ENCODE assay signal across 28 mouse cellular contexts in genomic region chr9:56086524-56086923, GRCm38 (mm10).
"Had no signal": no experiment of that assay in that cellular context is flagged by ENCODE, and none has a peak within 500 bp of the region (broad histone marks: within the 10 kb centered on the region; RNA-seq: fewer than 3 reads in every experiment).

No protein-coding gene starts in this region.

- ATAC-seq: forebrain, embryonic 14.5 days; forebrain, embryonic 15.5 days; forebrain, embryonic 16.5 days; forebrain, postnatal 0 days had no signal

- H3K9ac ChIP-seq: embryonic facial prominence, embryonic 12.5 days; embryonic facial prominence, embryonic 13.5 days; embryonic facial prominence, embryonic 15.5 days; forebrain, embryonic 12.5 days; forebrain, embryonic 15.5 days; forebrain, postnatal 0 days had no signal

- H3K36me3 ChIP-seq: embryonic facial prominence, embryonic 12.5 days; embryonic facial prominence, embryonic 13.5 days; embryonic facial prominence, embryonic 15.5 days; forebrain, embryonic 15.5 days; heart, embryonic 10.5 days had no signal

- H3K9me3 ChIP-seq: embryonic facial prominence, embryonic 12.5 days; embryonic facial prominence, embryonic 13.5 days; embryonic facial prominence, embryonic 15.5 days; forebrain, embryonic 10.5 days; forebrain, embryonic 12.5 days; forebrain, embryonic 15.5 days; heart, embryonic 10.5 days had no signal

- H3K27ac ChIP-seq: embryonic facial prominence, embryonic 12.5 days; embryonic facial prominence, embryonic 13.5 days; embryonic facial prominence, embryonic 15.5 days; forebrain, embryonic 10.5 days; forebrain, embryonic 12.5 days; forebrain, embryonic 15.5 days; gastrocnemius, adult 2 months; heart, adult 2 months; heart, embryonic 10.5 days had no signal

- H3K27me3 ChIP-seq: embryonic facial prominence, embryonic 12.5 days; embryonic facial prominence, embryonic 13.5 days; embryonic facial prominence, embryonic 15.5 days; forebrain, embryonic 12.5 days; forebrain, embryonic 15.5 days had no signal

- H3K4me3 ChIP-seq: embryonic facial prominence, embryonic 12.5 days; embryonic facial prominence, embryonic 13.5 days; embryonic facial prominence, embryonic 15.5 days; erythroblast, embryonic 14.5 days; forebrain, embryonic 10.5 days; forebrain, embryonic 12.5 days; forebrain, embryonic 15.5 days; gastrocnemius, adult 2 months; heart, adult 2 months; heart, embryonic 10.5 days had no signal

- DNase-seq: cerebellum, adult 2 months; cerebellum, adult 8-10 months; cerebellum, adult 9-10 months; cerebellum, adult 9-11 months; cerebellum, postnatal 10 days; cerebellum, postnatal 14 days; cerebellum, postnatal 25 days; cerebellum, postnatal 36 days; embryo, embryonic 11 days; forebrain, postnatal 0 days; gastrocnemius, adult 2 months; gastrocnemius, postnatal 10 days; gastrocnemius, postnatal 14 days; gastrocnemius, postnatal 25 days; gastrocnemius, postnatal 36 days; heart, adult 11 months; heart, adult 18-20 months; heart, adult 2 months had no signal

- H3K4me2 ChIP-seq: embryonic facial prominence, embryonic 12.5 days; embryonic facial prominence, embryonic 13.5 days; embryonic facial prominence, embryonic 15.5 days; forebrain, embryonic 12.5 days; forebrain, embryonic 15.5 days had no signal
